Mouse (Mus musculus): ENCODE results near the gene Tspan7. TPM values are rescaled to one million over a fixed set of nuclear protein-coding genes. Genes with fewer than 3 reads are reported as not detected.

Tspan7 gene
- polyA plus RNA-seq, 1 experiment from 2014 or later, result 115 TPM

GRCm38 (mm10) chrX:10575406-10575805 is 90.4 kb downstream of the Tspan7 start:
- Histone ChIP-seq H3K4me2 (ENCODE audit: low read depth, low read length) (no peak overlapping the region), H3K27ac (ENCODE audit: low read length) (no peak overlapping the region), H3K36me3 (ENCODE audit: control insufficient read depth, insufficient read depth, low read length) (no peaks in the 10 kb centered on the region), H3K9me3 (ENCODE audit: control insufficient read depth, low read length) (no peaks in the 10 kb centered on the region), H3K9ac (ENCODE audit: low read length) (no peak overlapping the region), H3K4me1 (replicated peaks; ENCODE audit: control insufficient read depth, insufficient read depth, low read length) (peaks cover 8% of the 10 kb centered on the region; the same call in 1 of the 2 replicates), H3K4me3 (ENCODE audit: low read length) (no peak overlapping the region), H3K27me3 (ENCODE audit: control insufficient read depth, insufficient read depth, low read depth, low read length) (no peaks in the 10 kb centered on the region)
- WGBS, result 32% methylated on average over 2 of the region's 2 CpGs
- no peak for ATAC-seq (ENCODE audit: low read depth)

- no peak overlapping the region for H3K27ac ChIP-seq (ENCODE audit: low read length)
- H3K36me3 ChIP-seq (ENCODE audit: control insufficient read depth, insufficient read depth, low read length), result no peaks in the 10 kb centered on the region
- no peak for ATAC-seq (ENCODE audit: low read depth)
- H3K4me2 ChIP-seq (ENCODE audit: low read depth, low read length), result no peak overlapping the region
- no peak overlapping the region for H3K4me3 ChIP-seq (ENCODE audit: low read length)
- 63% methylated on average over 4 of the region's 4 CpGs for WGBS
- H3K27me3 ChIP-seq (ENCODE audit: control insufficient read depth, insufficient read depth, low read depth, low read length), result no peaks in the 10 kb centered on the region
- no peak overlapping the region for H3K9ac ChIP-seq (ENCODE audit: low read length)
- no peaks in the 10 kb centered on the region for H3K9me3 ChIP-seq (ENCODE audit: control insufficient read depth, low read length)
- H3K4me1 ChIP-seq (replicated peaks; ENCODE audit: control insufficient read depth, insufficient read depth, low read length), result peaks cover 8% of the 10 kb centered on the region; the same call in 1 of the 2 replicates
These were observed 91.4 kb downstream of the Tspan7 start for GRCm38 (mm10) chrX:10576349-10576748.

- no peak overlapping the region for H3K27ac ChIP-seq (ENCODE audit: low read length)
- no peak overlapping the region for H3K4me2 ChIP-seq (ENCODE audit: low read depth, low read length)
- WGBS, result 19% methylated on average over 1 of the region's 1 CpGs
- H3K9ac ChIP-seq (ENCODE audit: low read length), result no peak overlapping the region
- ATAC-seq (ENCODE audit: low read depth), result no peak
- no peak overlapping the region for H3K4me3 ChIP-seq (ENCODE audit: low read length)
- H3K36me3 ChIP-seq (ENCODE audit: control insufficient read depth, insufficient read depth, low read length), result no peaks in the 10 kb centered on the region
- peaks cover 8% of the 10 kb centered on the region; the same call in 1 of the 2 replicates for H3K4me1 ChIP-seq (replicated peaks; ENCODE audit: control insufficient read depth, insufficient read depth, low read length)
- no peaks in the 10 kb centered on the region for H3K9me3 ChIP-seq (ENCODE audit: control insufficient read depth, low read length)
- H3K27me3 ChIP-seq (ENCODE audit: control insufficient read depth, insufficient read depth, low read depth, low read length), result no peaks in the 10 kb centered on the region
These were observed 92.4 kb downstream of the Tspan7 start for GRCm38 (mm10) chrX:10577356-10577755.

- no peaks in the 10 kb centered on the region for H3K36me3 ChIP-seq (ENCODE audit: control insufficient read depth, insufficient read depth, low read length)
- no peak overlapping the region for H3K9ac ChIP-seq (ENCODE audit: low read length)
- no peak overlapping the region for H3K27ac ChIP-seq (ENCODE audit: low read length)
- H3K27me3 ChIP-seq (ENCODE audit: control insufficient read depth, insufficient read depth, low read depth, low read length), result no peaks in the 10 kb centered on the region
- ATAC-seq (ENCODE audit: low read depth), result no peak
- no peaks in the 10 kb centered on the region for H3K4me1 ChIP-seq (replicated peaks; ENCODE audit: control insufficient read depth, insufficient read depth, low read length)
- H3K9me3 ChIP-seq (ENCODE audit: control insufficient read depth, low read length), result no peaks in the 10 kb centered on the region
- H3K4me2 ChIP-seq (ENCODE audit: low read depth, low read length), result no peak overlapping the region
- no peak overlapping the region for H3K4me3 ChIP-seq (ENCODE audit: low read length)
- WGBS, result 86% methylated on average over 4 of the region's 4 CpGs
These were observed 97.8 kb downstream of the Tspan7 start for GRCm38 (mm10) chrX:10582731-10583130.

- no peaks in the 10 kb centered on the region for H3K9me3 ChIP-seq (ENCODE audit: control insufficient read depth, low read length)
- ATAC-seq (ENCODE audit: low read depth), result no peak
- no peaks in the 10 kb centered on the region for H3K36me3 ChIP-seq (ENCODE audit: control insufficient read depth, insufficient read depth, low read length)
- WGBS, result 70% methylated on average over 3 of the region's 3 CpGs
- no peak overlapping the region for H3K27ac ChIP-seq (ENCODE audit: low read length)
- no peak overlapping the region for H3K4me3 ChIP-seq (ENCODE audit: low read length)
- H3K27me3 ChIP-seq (ENCODE audit: control insufficient read depth, insufficient read depth, low read depth, low read length), result no peaks in the 10 kb centered on the region
- no peaks in the 10 kb centered on the region for H3K4me1 ChIP-seq (replicated peaks; ENCODE audit: control insufficient read depth, insufficient read depth, low read length)
- H3K4me2 ChIP-seq (ENCODE audit: low read depth, low read length), result no peak overlapping the region
- H3K9ac ChIP-seq (ENCODE audit: low read length), result no peak overlapping the region
These were observed 107.3 kb downstream of the Tspan7 start for GRCm38 (mm10) chrX:10592244-10592643.

GRCm38 (mm10) chrX:10593561-10593960 is 108.6 kb downstream of the Tspan7 start:
- Histone ChIP-seq H3K36me3 (ENCODE audit: control insufficient read depth, insufficient read depth, low read length) (no peaks in the 10 kb centered on the region), H3K4me3 (ENCODE audit: low read length) (no peak overlapping the region), H3K27me3 (ENCODE audit: control insufficient read depth, insufficient read depth, low read depth, low read length) (no peaks in the 10 kb centered on the region), H3K9ac (ENCODE audit: low read length) (no peak overlapping the region), H3K4me1 (replicated peaks; ENCODE audit: control insufficient read depth, insufficient read depth, low read length) (no peaks in the 10 kb centered on the region), H3K27ac (ENCODE audit: low read length) (no peak overlapping the region), H3K9me3 (ENCODE audit: control insufficient read depth, low read length) (no peaks in the 10 kb centered on the region), H3K4me2 (ENCODE audit: low read depth, low read length) (no peak overlapping the region)
- WGBS, result 78% methylated on average over 7 of the region's 7 CpGs
- peak; percentile 71 for ATAC-seq (ENCODE audit: low read depth)

- H3K4me1 ChIP-seq (replicated peaks; ENCODE audit: control insufficient read depth, insufficient read depth, low read length), result no peaks in the 10 kb centered on the region
- no peak overlapping the region for H3K4me3 ChIP-seq (ENCODE audit: low read length)
- H3K9ac ChIP-seq (ENCODE audit: low read length), result no peak overlapping the region
- WGBS, result 16% methylated on average over 5 of the region's 5 CpGs
- no peak overlapping the region for H3K4me2 ChIP-seq (ENCODE audit: low read depth, low read length)
- no peaks in the 10 kb centered on the region for H3K27me3 ChIP-seq (ENCODE audit: control insufficient read depth, insufficient read depth, low read depth, low read length)
- no peak for ATAC-seq (ENCODE audit: low read depth)
- no peak overlapping the region for H3K27ac ChIP-seq (ENCODE audit: low read length)
- H3K36me3 ChIP-seq (ENCODE audit: control insufficient read depth, insufficient read depth, low read length), result no peaks in the 10 kb centered on the region
- no peaks in the 10 kb centered on the region for H3K9me3 ChIP-seq (ENCODE audit: control insufficient read depth, low read length)
These were observed 132.2 kb downstream of the Tspan7 start for GRCm38 (mm10) chrX:10617119-10617518.

- no peaks in the 10 kb centered on the region for H3K36me3 ChIP-seq (ENCODE audit: control insufficient read depth, insufficient read depth, low read length)
- ATAC-seq (ENCODE audit: low read depth), result no peak
- H3K27ac ChIP-seq (ENCODE audit: low read length), result no peak overlapping the region
- no peak overlapping the region for H3K4me2 ChIP-seq (ENCODE audit: low read depth, low read length)
- no peaks in the 10 kb centered on the region for H3K4me1 ChIP-seq (replicated peaks; ENCODE audit: control insufficient read depth, insufficient read depth, low read length)
- no peaks in the 10 kb centered on the region for H3K9me3 ChIP-seq (ENCODE audit: control insufficient read depth, low read length)
- no peak overlapping the region for H3K9ac ChIP-seq (ENCODE audit: low read length)
- H3K4me3 ChIP-seq (ENCODE audit: low read length), result no peak overlapping the region
- no peaks in the 10 kb centered on the region for H3K27me3 ChIP-seq (ENCODE audit: control insufficient read depth, insufficient read depth, low read depth, low read length)
These were observed 156.1 kb downstream of the Tspan7 start for GRCm38 (mm10) chrX:10641062-10641461.
